Mouse (Mus musculus) midbrain, embryonic 15.5 days (tissue): ENCODE measurements around the gene Cmip. TPM values are rescaled to one million over a fixed set of nuclear protein-coding genes. Genes with fewer than 3 reads are reported as not detected.

Source experiments
- ATAC-seq: fragments of 200-750 bp; cut with Nextera tagmentation; replicated peaks from 2 replicates; pipeline ENCODE4 v1.8.0; 2017; ENCODE audit warnings: moderate TSS enrichment
- H3K27ac ChIP-seq: fragments of 300-500 bp; sonication (generic); 2 replicates; pipeline ENCODE4 v1.5.1; 2015; ENCODE audit warnings: mild to moderate bottlenecking, inconsistent platforms
- H3K27me3 ChIP-seq: fragments of 300-500 bp; sonication (generic); replicated peaks from 2 replicates; pipeline ENCODE4 v1.6.1; 2015; ENCODE audit warnings: inconsistent platforms
- H3K36me3 ChIP-seq: fragments of 300-500 bp; sonication (generic); replicated peaks from 2 replicates; pipeline ENCODE4 v1.6.1; 2015; ENCODE audit warnings: inconsistent platforms
- H3K4me1 ChIP-seq: fragments of 300-500 bp; sonication (generic); 2 replicates; pipeline ENCODE4 v1.6.1; 2015; ENCODE audit warnings: inconsistent platforms
- H3K4me2 ChIP-seq: fragments of 300-500 bp; sonication (generic); 2 replicates; pipeline ENCODE4 v1.6.1; 2015; ENCODE audit warnings: inconsistent platforms, mild to moderate bottlenecking, moderate library complexity
- H3K4me3 ChIP-seq: fragments of 300-500 bp; sonication (generic); 2 replicates; pipeline ENCODE4 v1.5.1; 2015; ENCODE audit warnings: mild to moderate bottlenecking, inconsistent platforms
- H3K9ac ChIP-seq: fragments of 300-500 bp; sonication (generic); 2 replicates; pipeline ENCODE4 v1.6.1; 2015; ENCODE audit warnings: mild to moderate bottlenecking, inconsistent platforms
- H3K9me3 ChIP-seq: fragments of 300-500 bp; sonication (generic); 2 replicates; pipeline ENCODE4 v1.6.1; 2016; ENCODE audit warnings: inconsistent platforms
- WGBS: fragments of 180-500 bp; shearing (Covaris S2); methylation state at CpG from one replicate; pipeline ENCODE4 v1.1.7; 2015; ENCODE audit warnings: mixed read lengths; 5-methylcytosine and 5-hydroxymethylcytosine counted together
- polyA plus RNA-seq: library from polyadenylated mRNA; unstranded; fragments of >200 nt; fragmentation: Nextera tagmentation; extraction: Ambion mirVana; gene quantifications from 2 replicates; pipeline ENCODE4 v1.2.1, GENCODE M21; 2015

Cmip gene
- polyA plus RNA-seq, 1 experiment from 2014 or later = 188 TPM

DNA sequence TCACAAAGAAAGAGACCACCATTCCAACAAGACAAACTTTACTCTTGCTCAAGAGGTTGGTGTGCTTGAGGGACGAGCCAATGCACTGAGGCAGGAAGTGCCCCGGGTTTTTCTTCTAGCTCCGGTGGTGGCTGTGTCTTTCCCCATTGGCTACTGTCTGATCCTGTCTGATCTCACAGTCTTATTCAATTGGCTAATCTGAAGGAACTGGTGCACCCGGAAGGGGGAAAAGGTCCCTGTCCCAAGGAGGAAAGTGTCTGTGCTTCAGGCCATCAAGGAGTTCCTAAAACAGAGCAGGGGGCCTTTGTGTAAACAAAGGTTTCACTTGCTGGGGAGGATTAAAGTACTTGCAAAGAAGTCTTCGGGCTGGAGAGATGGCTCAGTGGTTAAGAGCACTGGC, 48.5 kb downstream of the Cmip start:
- no peaks in the 10 kb centered on the region for H3K27me3 ChIP-seq
- WGBS = 54% methylated on average over 5 of the region's 5 CpGs
- H3K4me2 ChIP-seq = no peak overlapping the region
- peaks cover 60% of the 10 kb centered on the region for H3K4me1 ChIP-seq
- H3K9ac ChIP-seq = no peak overlapping the region
- H3K36me3 ChIP-seq = no peaks in the 10 kb centered on the region
- no peaks in the 10 kb centered on the region for H3K9me3 ChIP-seq
- H3K4me3 ChIP-seq = no peak overlapping the region
- ATAC-seq = no peak
- no peak overlapping the region for H3K27ac ChIP-seq

GRCm38 (mm10) chr8:117306756-117307155, 49.9 kb downstream of the Cmip start:
- Histone ChIP-seq H3K4me2 (no peak overlapping the region), H3K9ac (no peak overlapping the region), H3K4me3 (no peak overlapping the region), H3K27ac (no peak overlapping the region), H3K9me3 (no peaks in the 10 kb centered on the region), H3K27me3 (no peaks in the 10 kb centered on the region), H3K4me1 (peaks cover 61% of the 10 kb centered on the region), H3K36me3 (no peaks in the 10 kb centered on the region; the same call in 1 of the 2 replicates)
- no peak for ATAC-seq
- WGBS = 87% methylated on average over 7 of the region's 7 CpGs

- Histone ChIP-seq H3K9ac (no peak overlapping the region), H3K9me3 (no peaks in the 10 kb centered on the region), H3K4me2 (no peak overlapping the region), H3K4me3 (no peak overlapping the region), H3K36me3 (no peaks in the 10 kb centered on the region; the same call in 1 of the 2 replicates), H3K4me1 (peaks cover 56% of the 10 kb centered on the region), H3K27ac (no peak overlapping the region), H3K27me3 (no peaks in the 10 kb centered on the region)
- whole genome bisulfite sequencing = 71% methylated on average over 8 of the region's 8 CpGs
- no peak for ATAC-seq
These were observed 50.4 kb downstream of the Cmip start for GRCm38 (mm10) chr8:117307221-117307620.

- Histone ChIP-seq H3K4me3 (no peak overlapping the region), H3K4me2 (no peak overlapping the region), H3K9ac (no peak overlapping the region), H3K4me1 (peaks cover 47% of the 10 kb centered on the region), H3K36me3 (no peaks in the 10 kb centered on the region; the same call in 1 of the 2 replicates), H3K27ac (no peak overlapping the region), H3K27me3 (no peaks in the 10 kb centered on the region), H3K9me3 (no peaks in the 10 kb centered on the region)
- 83% methylated on average over 13 of the region's 13 CpGs for WGBS
- no peak for ATAC-seq
These were observed 51.6 kb downstream of the Cmip start for GRCm38 (mm10) chr8:117308303-117309095.

DNA sequence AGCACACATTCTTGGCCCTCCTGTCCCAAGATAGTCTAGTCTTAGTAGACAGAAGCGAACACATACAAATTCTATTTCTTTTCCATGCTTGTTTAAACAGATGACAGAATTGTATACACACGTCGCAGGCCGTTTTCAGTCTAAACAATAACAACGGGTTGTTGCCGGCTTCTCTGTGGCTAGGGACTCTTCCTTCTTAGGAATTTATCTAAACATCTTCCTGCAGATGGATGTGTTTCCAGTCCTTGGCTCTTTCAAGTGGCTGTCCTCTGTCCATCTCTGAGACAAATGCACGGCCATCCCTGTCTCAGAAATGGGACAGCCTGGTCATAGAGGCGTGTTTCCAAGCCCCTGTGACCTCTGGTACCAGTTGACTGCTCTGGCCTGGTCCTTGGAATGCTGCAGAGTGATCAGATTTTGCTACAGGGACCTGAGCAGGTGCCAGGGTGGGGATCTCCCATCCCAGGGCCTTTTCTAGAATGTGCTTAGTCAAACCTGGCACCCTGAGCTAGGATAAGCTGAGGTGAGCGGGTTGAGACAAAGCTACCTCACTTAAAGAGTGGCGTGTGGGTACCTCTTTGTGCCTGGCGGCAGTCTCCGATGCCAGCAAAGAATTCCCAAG, 52.9 kb downstream of the Cmip start:
- no peaks in the 10 kb centered on the region for H3K9me3 ChIP-seq
- no peak overlapping the region for H3K4me3 ChIP-seq
- H3K27me3 ChIP-seq = no peaks in the 10 kb centered on the region
- H3K27ac ChIP-seq = no peak overlapping the region
- no peak overlapping the region for H3K9ac ChIP-seq
- no peak overlapping the region for H3K4me2 ChIP-seq
- ATAC-seq = no peak
- no peaks in the 10 kb centered on the region; the same call in 1 of the 2 replicates for H3K36me3 ChIP-seq
- 87% methylated on average over 12 of the region's 12 CpGs for WGBS
- peaks cover 45% of the 10 kb centered on the region for H3K4me1 ChIP-seq

GRCm38 (mm10) chr8:117310961-117311561, 54.2 kb downstream of the Cmip start:
- Histone ChIP-seq H3K27me3 (no peaks in the 10 kb centered on the region), H3K27ac (0 out of 2 replicates have a peak overlapping the region, but pooled peaks have one; percentile 21), H3K4me2 (no peak overlapping the region), H3K36me3 (no peaks in the 10 kb centered on the region; the same call in 1 of the 2 replicates), H3K4me3 (no peak overlapping the region), H3K9me3 (no peaks in the 10 kb centered on the region), H3K9ac (no peak overlapping the region), H3K4me1 (peaks cover 52% of the 10 kb centered on the region)
- no peak for ATAC-seq
- 87% methylated on average over 8 of the region's 8 CpGs for WGBS

- H3K4me1 ChIP-seq = peaks cover 44% of the 10 kb centered on the region
- H3K27me3 ChIP-seq = no peaks in the 10 kb centered on the region
- no peak overlapping the region for H3K4me2 ChIP-seq
- 0 out of 2 replicates have a peak, but pooled peaks have one; percentile 25 for ATAC-seq
- no peaks in the 10 kb centered on the region; the same call in 1 of the 2 replicates for H3K36me3 ChIP-seq
- H3K9me3 ChIP-seq = no peaks in the 10 kb centered on the region
- no peak overlapping the region for H3K9ac ChIP-seq
- WGBS = 25% methylated on average over 8 of the region's 8 CpGs
- no peak overlapping the region for H3K27ac ChIP-seq
- H3K4me3 ChIP-seq = no peak overlapping the region
These were observed 57.6 kb downstream of the Cmip start for GRCm38 (mm10) chr8:117314308-117314953.

DNA sequence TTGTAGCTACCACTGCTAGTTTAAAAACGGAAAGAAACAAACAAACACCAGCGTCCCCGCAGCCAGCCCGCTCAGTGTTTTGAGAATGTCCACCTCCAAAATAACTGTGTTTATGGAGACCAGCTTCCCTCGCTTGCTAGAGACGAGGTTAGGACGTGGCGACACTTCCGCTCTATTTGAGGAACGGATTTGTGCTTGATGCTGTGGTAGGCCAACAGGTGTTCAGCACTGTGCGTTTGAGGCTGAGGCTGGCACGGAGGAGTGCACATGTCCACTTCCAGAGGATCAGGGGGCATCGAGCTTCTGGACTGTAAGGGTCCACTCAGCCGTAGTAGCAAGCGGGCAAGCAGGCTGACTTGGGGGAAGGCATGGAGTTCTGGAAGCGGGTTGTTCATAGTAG, 58.9 kb downstream of the Cmip start:
- no peaks in the 10 kb centered on the region; the same call in 1 of the 2 replicates for H3K36me3 ChIP-seq
- H3K9me3 ChIP-seq = no peaks in the 10 kb centered on the region
- no peaks in the 10 kb centered on the region for H3K27me3 ChIP-seq
- H3K9ac ChIP-seq = no peak overlapping the region
- H3K4me1 ChIP-seq = peaks cover 50% of the 10 kb centered on the region
- no peak overlapping the region for H3K27ac ChIP-seq
- WGBS = 89% methylated on average over 16 of the region's 16 CpGs
- no peak for ATAC-seq
- H3K4me3 ChIP-seq = no peak overlapping the region
- no peak overlapping the region for H3K4me2 ChIP-seq

DNA sequence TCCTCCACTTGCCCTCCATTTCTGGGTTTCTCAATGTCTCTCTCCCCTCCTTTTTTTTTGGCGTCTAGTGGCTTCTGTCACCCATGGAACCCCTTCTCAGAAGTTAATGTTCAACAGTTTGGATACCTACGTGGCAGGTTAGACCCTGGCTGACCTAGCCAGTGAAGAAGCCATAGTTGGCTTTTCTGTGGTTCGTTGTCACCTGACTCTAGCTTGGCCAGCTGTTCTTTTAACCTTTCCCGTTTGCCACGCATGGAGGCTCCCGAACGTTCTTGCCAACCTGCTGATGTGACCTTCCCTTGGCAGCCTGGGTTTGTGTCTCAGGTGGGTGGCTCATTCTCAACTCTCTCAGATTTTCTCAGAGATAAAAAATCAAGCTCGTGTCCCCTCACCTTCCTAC, 60.6 kb downstream of the Cmip start:
- H3K9ac ChIP-seq = no peak overlapping the region
- no peaks in the 10 kb centered on the region for H3K36me3 ChIP-seq
- 92% methylated on average over 8 of the region's 8 CpGs for WGBS
- peaks cover 63% of the 10 kb centered on the region for H3K4me1 ChIP-seq
- H3K9me3 ChIP-seq = no peaks in the 10 kb centered on the region
- ATAC-seq = no peak
- H3K4me2 ChIP-seq = no peak overlapping the region
- H3K4me3 ChIP-seq = no peak overlapping the region
- no peak overlapping the region for H3K27ac ChIP-seq
- H3K27me3 ChIP-seq = no peaks in the 10 kb centered on the region

GRCm38 (mm10) chr8:117318911-117319826, 62.3 kb downstream of the Cmip start:
- no peaks in the 10 kb centered on the region for H3K36me3 ChIP-seq
- no peak overlapping the region for H3K9ac ChIP-seq
- WGBS = 79% methylated on average over 26 of the region's 26 CpGs
- no peak for ATAC-seq
- no peak overlapping the region for H3K4me3 ChIP-seq
- H3K4me1 ChIP-seq = peaks cover 76% of the 10 kb centered on the region
- no peaks in the 10 kb centered on the region for H3K27me3 ChIP-seq
- H3K9me3 ChIP-seq = no peaks in the 10 kb centered on the region
- H3K27ac ChIP-seq = no peak overlapping the region
- H3K4me2 ChIP-seq = no peak overlapping the region

DNA sequence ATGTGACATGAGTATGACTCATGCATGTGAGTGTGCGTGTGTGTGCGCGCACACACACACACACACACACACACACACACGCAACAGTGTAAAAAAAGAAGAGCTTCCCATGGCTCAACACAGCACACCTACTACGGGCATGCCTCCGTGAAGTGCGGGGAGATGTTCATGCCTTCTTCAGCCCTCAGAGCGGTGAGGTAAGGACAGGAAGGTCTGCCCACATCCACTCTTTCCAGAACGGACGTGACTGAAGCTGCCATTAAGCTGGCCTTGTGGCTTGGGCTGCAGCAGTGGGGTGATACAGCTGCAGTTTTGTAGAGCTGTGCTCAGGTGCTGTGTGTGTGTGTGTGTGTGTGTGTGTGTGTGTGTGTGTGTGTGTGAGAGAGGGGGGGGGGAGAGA, 63.8 kb downstream of the Cmip start:
- Histone ChIP-seq H3K27me3 (no peaks in the 10 kb centered on the region), H3K4me1 (peaks cover 68% of the 10 kb centered on the region), H3K4me2 (no peak overlapping the region), H3K36me3 (no peaks in the 10 kb centered on the region), H3K9me3 (no peaks in the 10 kb centered on the region), H3K27ac (peak overlapping the region; percentile 49), H3K9ac (no peak overlapping the region), H3K4me3 (no peak overlapping the region)
- 90% methylated on average over 10 of the region's 10 CpGs for WGBS
- no peak for ATAC-seq
